ENCODE assay signal across 1 mouse cellular context in genomic region chr10:87308815-87309396, GRCm38 (mm10).
TF ChIP-seq lines count a peak whose summit lies in the region.

No protein-coding gene starts in this region.

TF ChIP-seq in CH12.LX, 34 proteins besides CTCF, POLR2A, EP300 and RAD21 (continued from another document):
- TF ChIP-seq GABPA (IDR thresholded peaks at IDR 0.05; ENCODE audit: insufficient replicate concordance, low read depth, low read length), result no peak
- no peak for TF ChIP-seq USF1 (IDR thresholded peaks at IDR 0.05; ENCODE audit: low read depth, low read length)
- no peak for TF ChIP-seq MEF2A (IDR thresholded peaks at IDR 0.05; ENCODE audit: borderline replicate concordance, low read depth, low read length)
- no peak for TF ChIP-seq KAT2A (IDR thresholded peaks at IDR 0.05; ENCODE audit: insufficient replicate concordance, low read length)
